Mouse (Mus musculus): ENCODE measurements around the gene Gm20388. TPM values are rescaled to one million over a fixed set of nuclear protein-coding genes. Genes with fewer than 3 reads are reported as not detected.

The Gm20388 gene
- total and polyA plus RNA-seq, 2 experiments from 2014 or later: 51.3 TPM; not detected in 1

GRCm38 (mm10) chr8:122306660-122307399 is 2396.2 kb downstream of the Gm20388 start:
- no peak for DNase-seq
- H3K9me3 ChIP-seq (ENCODE audit: low read length): no peaks in the 10 kb centered on the region
- ATAC-seq: no peak
- TF ChIP-seq CTCF (IDR thresholded peaks at IDR 0.05; ENCODE audit: low read depth): no peak
- H3K27me3 ChIP-seq (ENCODE audit: insufficient read depth, low read length): no peaks in the 10 kb centered on the region
- no peaks in the 10 kb centered on the region for H3K4me1 ChIP-seq (ENCODE audit: insufficient read depth)
- no peak overlapping the region for H3K4me2 ChIP-seq (ENCODE audit: low read depth)
- no peak overlapping the region for H3K4me3 ChIP-seq (ENCODE audit: low read depth, low read length)
- H3K9ac ChIP-seq: no peak overlapping the region
- no peaks in the 10 kb centered on the region for H3K36me3 ChIP-seq (ENCODE audit: insufficient read depth)
- no peak overlapping the region for H3K27ac ChIP-seq (ENCODE audit: low read depth, low read length)
- 73% methylated on average over 26 of the region's 26 CpGs for WGBS

- Histone ChIP-seq H3K4me3 (ENCODE audit: low read depth, low read length) (no peak overlapping the region), H3K9ac (no peak overlapping the region), H3K27ac (ENCODE audit: low read depth, low read length) (no peak overlapping the region), H3K4me1 (ENCODE audit: insufficient read depth) (no peaks in the 10 kb centered on the region), H3K4me2 (ENCODE audit: low read depth) (no peak overlapping the region), H3K9me3 (ENCODE audit: low read length) (no peaks in the 10 kb centered on the region), H3K27me3 (ENCODE audit: insufficient read depth, low read length) (no peaks in the 10 kb centered on the region), H3K36me3 (ENCODE audit: insufficient read depth) (no peaks in the 10 kb centered on the region)
- 54% methylated on average over 8 of the region's 8 CpGs for WGBS
- ATAC-seq (no peak), DNase-seq (peak; percentile 38)
- TF ChIP-seq CTCF (IDR thresholded peaks at IDR 0.05; ENCODE audit: low read depth): no peak
Measured at GRCm38 (mm10) chr8:122307836-122308235, 2397.2 kb downstream of the Gm20388 start.

GRCm38 (mm10) chr8:122309272-122309671 is 2398.6 kb downstream of the Gm20388 start:
- ATAC-seq (no peak), DNase-seq (no peak)
- H3K4me2 ChIP-seq (ENCODE audit: low read depth): no peak overlapping the region
- no peaks in the 10 kb centered on the region for H3K27me3 ChIP-seq (ENCODE audit: insufficient read depth, low read length)
- no peaks in the 10 kb centered on the region for H3K36me3 ChIP-seq (ENCODE audit: insufficient read depth)
- no peaks in the 10 kb centered on the region for H3K9me3 ChIP-seq (ENCODE audit: low read length)
- H3K9ac ChIP-seq: no peak overlapping the region
- no peaks in the 10 kb centered on the region for H3K4me1 ChIP-seq (ENCODE audit: insufficient read depth)
- H3K27ac ChIP-seq (ENCODE audit: low read depth, low read length): no peak overlapping the region
- WGBS: 86% methylated on average over 12 of the region's 12 CpGs
- no peak for TF ChIP-seq CTCF (IDR thresholded peaks at IDR 0.05; ENCODE audit: low read depth)
- no peak overlapping the region for H3K4me3 ChIP-seq (ENCODE audit: low read depth, low read length)

GRCm38 (mm10) chr8:122311115-122311514 is 2400.5 kb downstream of the Gm20388 start:
- H3K9ac ChIP-seq: no peak overlapping the region
- DNase-seq: no peak
- no peaks in the 10 kb centered on the region for H3K36me3 ChIP-seq (ENCODE audit: insufficient read depth)
- H3K27me3 ChIP-seq (ENCODE audit: insufficient read depth, low read length): no peaks in the 10 kb centered on the region
- no peak for TF ChIP-seq CTCF (IDR thresholded peaks at IDR 0.05; ENCODE audit: low read depth)
- no peaks in the 10 kb centered on the region for H3K4me1 ChIP-seq (ENCODE audit: insufficient read depth)
- no peak overlapping the region for H3K27ac ChIP-seq (ENCODE audit: low read depth, low read length)
- no peak overlapping the region for H3K4me2 ChIP-seq (ENCODE audit: low read depth)
- ATAC-seq: no peak
- H3K9me3 ChIP-seq (ENCODE audit: low read length): no peaks in the 10 kb centered on the region
- H3K4me3 ChIP-seq (ENCODE audit: low read depth, low read length): no peak overlapping the region
- WGBS: 93% methylated on average over 2 of the region's 2 CpGs

GRCm38 (mm10) chr8:122312553-122312952 is 2401.9 kb downstream of the Gm20388 start:
- Histone ChIP-seq H3K4me3 (ENCODE audit: low read depth, low read length) (no peak overlapping the region), H3K36me3 (ENCODE audit: insufficient read depth) (no peaks in the 10 kb centered on the region), H3K9ac (no peak overlapping the region), H3K4me1 (ENCODE audit: insufficient read depth) (no peaks in the 10 kb centered on the region), H3K9me3 (ENCODE audit: low read length) (no peaks in the 10 kb centered on the region), H3K27me3 (ENCODE audit: insufficient read depth, low read length) (no peaks in the 10 kb centered on the region), H3K4me2 (ENCODE audit: low read depth) (no peak overlapping the region), H3K27ac (ENCODE audit: low read depth, low read length) (no peak overlapping the region)
- no peak for DNase-seq
- no peak for ATAC-seq
- 78% methylated on average over 2 of the region's 2 CpGs for WGBS
- TF ChIP-seq CTCF (IDR thresholded peaks at IDR 0.05; ENCODE audit: low read depth): no peak

GRCm38 (mm10) chr8:122313310-122313709 is 2402.7 kb downstream of the Gm20388 start:
- no peak for TF ChIP-seq CTCF (IDR thresholded peaks at IDR 0.05; ENCODE audit: low read depth)
- WGBS: 75% methylated on average over 12 of the region's 12 CpGs
- Histone ChIP-seq H3K27ac (ENCODE audit: low read depth, low read length) (no peak overlapping the region), H3K4me1 (ENCODE audit: insufficient read depth) (no peaks in the 10 kb centered on the region), H3K36me3 (ENCODE audit: insufficient read depth) (no peaks in the 10 kb centered on the region), H3K9ac (no peak overlapping the region), H3K27me3 (ENCODE audit: insufficient read depth, low read length) (no peaks in the 10 kb centered on the region), H3K9me3 (ENCODE audit: low read length) (no peaks in the 10 kb centered on the region), H3K4me2 (ENCODE audit: low read depth) (no peak overlapping the region), H3K4me3 (ENCODE audit: low read depth, low read length) (no peak overlapping the region)
- no peak for DNase-seq
- no peak for ATAC-seq

- H3K9me3 ChIP-seq (ENCODE audit: low read length): no peaks in the 10 kb centered on the region
- no peaks in the 10 kb centered on the region for H3K36me3 ChIP-seq (ENCODE audit: insufficient read depth)
- H3K4me3 ChIP-seq (ENCODE audit: low read depth, low read length): no peak overlapping the region
- ATAC-seq: no peak
- H3K9ac ChIP-seq: no peak overlapping the region
- DNase-seq: no peak
- TF ChIP-seq CTCF (IDR thresholded peaks at IDR 0.05; ENCODE audit: low read depth): no peak
- no peak overlapping the region for H3K27ac ChIP-seq (ENCODE audit: low read depth, low read length)
- H3K4me2 ChIP-seq (ENCODE audit: low read depth): no peak overlapping the region
- WGBS: 71% methylated on average over 13 of the region's 13 CpGs
- no peaks in the 10 kb centered on the region for H3K4me1 ChIP-seq (ENCODE audit: insufficient read depth)
- H3K27me3 ChIP-seq (ENCODE audit: insufficient read depth, low read length): no peaks in the 10 kb centered on the region
Measured at GRCm38 (mm10) chr8:122314899-122315496, 2404.4 kb downstream of the Gm20388 start.

All from forebrain, postnatal 0 days (tissue).